Mouse (Mus musculus) CH12.LX (cell line): ENCODE measurements around the gene Folr2.

ENCODE experiments used
- CTCF ChIP-seq, 2 experiments: IDR thresholded peaks in 1 of 2; conservative IDR thresholded peaks in 1 of 2; 2 replicates each; pipeline ENCODE4 v1.5.1; 2011 to 2012; ENCODE audit warnings: low read depth in 2 of 2, low read length in 2 of 2, improper control_type of control experiment in 1 of 2, inconsistent platforms in 1 of 2, mild to moderate bottlenecking in 1 of 2, moderate library complexity in 1 of 2
- ELF1 ChIP-seq: IDR thresholded peaks from 2 replicates; pipeline ENCODE4 v1.6.1; 2014; ENCODE audit warnings: low read depth, mild to moderate bottlenecking, inconsistent platforms, low read length, improper control_type of control experiment
- EP300 ChIP-seq: IDR thresholded peaks from 2 replicates; pipeline ENCODE4 v1.6.1; 2011; ENCODE audit warnings: low read length, improper control_type of control experiment
- JUND ChIP-seq: conservative IDR thresholded peaks from 2 replicates; pipeline ENCODE4 v1.6.1; 2011; ENCODE audit warnings: low read depth, low read length, improper control_type of control experiment
- POLR2A ChIP-seq: IDR thresholded peaks from 2 replicates; pipeline ENCODE4 v1.6.1; 2011; ENCODE audit warnings: low read depth, mild to moderate bottlenecking, improper control_type of control experiment, low read length
- RAD21 ChIP-seq: IDR thresholded peaks from 2 replicates; pipeline ENCODE4 v1.6.1; 2011; ENCODE audit warnings: low read depth, mild to moderate bottlenecking, low read length, improper control_type of control experiment, moderate library complexity
- SMC3 ChIP-seq: IDR thresholded peaks from 2 replicates; pipeline ENCODE4 v1.6.1; 2011; ENCODE audit warnings: low read depth, low read length, improper control_type of control experiment
- TCF12 ChIP-seq: IDR thresholded peaks from 2 replicates; pipeline ENCODE4 v1.6.1; 2014; ENCODE audit warnings: low read depth, mild to moderate bottlenecking, inconsistent platforms, low read length, improper control_type of control experiment
- ZMIZ1 ChIP-seq: IDR thresholded peaks from 2 replicates; pipeline ENCODE4 v1.6.1; 2012; ENCODE audit warnings: low read depth, mild to moderate bottlenecking, inconsistent platforms, low read length, improper control_type of control experiment
- ZNF384 ChIP-seq: IDR thresholded peaks from 2 replicates; pipeline ENCODE4 v1.6.1; 2012; ENCODE audit warnings: low read depth, low read length, improper control_type of control experiment, inconsistent platforms

GRCm38 (mm10) chr7:101895695-101896094 is 38.7 kb upstream of the Folr2 start:
- TF ChIP-seq ZNF384 (no peak), CTCF (conservative IDR thresholded peaks at IDR 0.05 in 1 of 2, IDR thresholded peaks at IDR 0.05 in 1 of 2; ENCODE audit: low read depth in 2 of 2, low read length in 2 of 2) (no peak), ELF1 (no peak), RAD21 (no peak), EP300 (no peak), POLR2A (no peak), SMC3 (no peak), ZMIZ1 (no peak), JUND (no peak), TCF12 (no peak)
